Mouse (Mus musculus) MEL (cell line): Measurements from ENCODE around the gene Prickle2. TPM values are rescaled to one million over a fixed set of nuclear protein-coding genes. Genes with fewer than 3 reads are reported as not detected.

Experiments used
- DNase-seq: peaks from one replicate; pipeline ENCODE4 v3.0.0; 2011; ENCODE audit warnings: low read depth, low spot score
- H3K27ac ChIP-seq: 2 replicates; pipeline ENCODE4 v1.5.1; 2012; ENCODE audit warnings: low read depth, mild to moderate bottlenecking, control low read depth, low read length, moderate library complexity; ENCODE audit not compliant: control insufficient read depth
- H3K27me3 ChIP-seq, 2 experiments: fragments of 150-350 bp in 1 of 2; sonication (generic) in 1 of 2; 2 replicates each; pipeline ENCODE4 v1.6.1; 2012; ENCODE audit warnings: low read length in 2 of 2, mild to moderate bottlenecking in 2 of 2, improper control_type of control experiment in 1 of 2, moderate library complexity in 1 of 2; ENCODE audit not compliant: insufficient read depth in 2 of 2, control insufficient read depth in 1 of 2
- H3K36me3 ChIP-seq, 2 experiments: 2 replicates each; pipeline ENCODE4 v1.6.1; 2012 to 2014; ENCODE audit warnings: low read length in 2 of 2, improper control_type of control experiment in 1 of 2, inconsistent platforms in 1 of 2, mild to moderate bottlenecking in 1 of 2; ENCODE audit not compliant: insufficient read depth in 2 of 2, control insufficient read depth in 1 of 2
- H3K4me1 ChIP-seq, 2 experiments: fragments of 150-350 bp in 1 of 2; sonication (generic) in 1 of 2; 2 replicates each; pipeline ENCODE4 v1.6.1; 2012; ENCODE audit warnings: low read length in 2 of 2, improper control_type of control experiment in 1 of 2, mild to moderate bottlenecking in 1 of 2; ENCODE audit not compliant: insufficient read depth in 2 of 2, control insufficient read depth in 1 of 2
- H3K4me3 ChIP-seq, 2 experiments: fragments of 150-350 bp in 1 of 2; sonication (generic) in 1 of 2; 2 replicates each; pipeline ENCODE4 v1.5.1; 2012; ENCODE audit warnings: low read depth in 2 of 2, low read length in 2 of 2, mild to moderate bottlenecking in 2 of 2, moderate library complexity in 2 of 2, control low read depth in 1 of 2, improper control_type of control experiment in 1 of 2; ENCODE audit not compliant: control insufficient read depth in 1 of 2, insufficient read depth in 1 of 2
- H3K79me2 ChIP-seq: 2 replicates; pipeline ENCODE4 v1.6.1; 2012; ENCODE audit warnings: mild to moderate bottlenecking, low read length, moderate library complexity; ENCODE audit not compliant: control insufficient read depth, poor library complexity, insufficient read depth
- H3K9ac ChIP-seq: 2 replicates; pipeline ENCODE4 v1.6.1; 2012; ENCODE audit warnings: low read depth, mild to moderate bottlenecking, control low read depth, low read length, moderate library complexity; ENCODE audit not compliant: control insufficient read depth, poor library complexity, severe bottlenecking
- H3K9me3 ChIP-seq: fragments of 150-350 bp; sonication (generic); replicated peaks from 2 replicates; pipeline ENCODE4 v1.6.1; 2012; ENCODE audit warnings: mild to moderate bottlenecking, low read length, improper control_type of control experiment, moderate library complexity; ENCODE audit not compliant: insufficient read depth
- E2F4 ChIP-seq: IDR thresholded peaks from 2 replicates; pipeline ENCODE4 v1.6.1; 2011; ENCODE audit warnings: low read depth, low read length, improper control_type of control experiment, borderline replicate concordance
- ETS1 ChIP-seq: IDR thresholded peaks from 2 replicates; pipeline ENCODE4 v1.6.1; 2012; ENCODE audit warnings: low read depth, mild to moderate bottlenecking, inconsistent platforms, low read length, improper control_type of control experiment, moderate library complexity
- GABPA ChIP-seq: IDR thresholded peaks from 2 replicates; pipeline ENCODE4 v1.6.1; 2012; ENCODE audit warnings: low read depth, mild to moderate bottlenecking, inconsistent platforms, low read length, improper control_type of control experiment, moderate library complexity
- JUND ChIP-seq: IDR thresholded peaks from 2 replicates; pipeline ENCODE4 v1.6.1; 2011; ENCODE audit warnings: low read depth, mild to moderate bottlenecking, improper control_type of control experiment, low read length
- MAFK ChIP-seq: IDR thresholded peaks from 2 replicates; pipeline ENCODE4 v1.6.1; 2011; ENCODE audit warnings: low read depth, mild to moderate bottlenecking, low read length, improper control_type of control experiment, borderline replicate concordance
- MAZ ChIP-seq: IDR thresholded peaks from 2 replicates; pipeline ENCODE4 v1.6.1; 2012; ENCODE audit warnings: low read depth, mild to moderate bottlenecking, inconsistent platforms, low read length, improper control_type of control experiment
- MYB ChIP-seq: IDR thresholded peaks from 2 replicates; pipeline ENCODE4 v1.6.1; 2011; ENCODE audit warnings: mild to moderate bottlenecking, low read depth, low read length, improper control_type of control experiment
- MYC ChIP-seq: IDR thresholded peaks from 2 replicates; pipeline ENCODE4 v1.6.1; 2011; ENCODE audit warnings: low read depth, mild to moderate bottlenecking, low read length, improper control_type of control experiment, moderate library complexity
- NELFE ChIP-seq: IDR thresholded peaks from 2 replicates; pipeline ENCODE4 v1.6.1; 2011; ENCODE audit warnings: low read depth, low read length, improper control_type of control experiment
- POLR2A ChIP-seq, 2 experiments: IDR thresholded peaks; 2 replicates each; pipeline ENCODE4 v1.6.1; 2011 to 2012; ENCODE audit warnings: low read length in 2 of 2, mild to moderate bottlenecking in 2 of 2, control low read depth in 1 of 2, improper control_type of control experiment in 1 of 2, low read depth in 1 of 2, moderate library complexity in 1 of 2; ENCODE audit not compliant: control insufficient read depth in 1 of 2, insufficient read depth in 1 of 2, poor library complexity in 1 of 2
- POLR2AphosphoS2 ChIP-seq: IDR thresholded peaks from 2 replicates; pipeline ENCODE4 v1.6.1; 2011; ENCODE audit warnings: low read length, improper control_type of control experiment
- RAD21 ChIP-seq: IDR thresholded peaks from 2 replicates; pipeline ENCODE4 v1.6.1; 2011; ENCODE audit warnings: mild to moderate bottlenecking, low read depth, low read length, improper control_type of control experiment
- RCOR1 ChIP-seq: IDR thresholded peaks from 2 replicates; pipeline ENCODE4 v1.6.1; 2012; ENCODE audit warnings: low read depth, mild to moderate bottlenecking, inconsistent platforms, low read length, improper control_type of control experiment
- SMC3 ChIP-seq: IDR thresholded peaks from 2 replicates; pipeline ENCODE4 v1.6.1; 2011; ENCODE audit warnings: low read depth, low read length, improper control_type of control experiment
- TAL1 ChIP-seq: IDR thresholded peaks from 2 replicates; pipeline ENCODE4 v1.6.1; 2012; ENCODE audit warnings: mild to moderate bottlenecking, inconsistent platforms, low read length, moderate library complexity, mixed read lengths
- TBP ChIP-seq: IDR thresholded peaks from 2 replicates; pipeline ENCODE4 v1.8.0; 2011; ENCODE audit warnings: low read depth, low read length, improper control_type of control experiment
- TCF12 ChIP-seq: IDR thresholded peaks from 2 replicates; pipeline ENCODE4 v1.6.1; 2014; ENCODE audit warnings: low read depth, mild to moderate bottlenecking, inconsistent platforms, low read length, improper control_type of control experiment, moderate library complexity
- USF1 ChIP-seq: IDR thresholded peaks from 2 replicates; pipeline ENCODE4 v1.6.1; 2014; ENCODE audit warnings: low read depth, mild to moderate bottlenecking, inconsistent platforms, low read length, improper control_type of control experiment, moderate library complexity
- USF2 ChIP-seq, 2 experiments: IDR thresholded peaks; 2 replicates each; pipeline ENCODE4 v1.6.1; 2011 to 2012; ENCODE audit warnings: improper control_type of control experiment in 2 of 2, low read length in 2 of 2, borderline replicate concordance in 1 of 2, inconsistent platforms in 1 of 2, low read depth in 1 of 2, mild to moderate bottlenecking in 1 of 2; ENCODE audit not compliant: insufficient read depth in 1 of 2
- ZC3H11A ChIP-seq: IDR thresholded peaks from 2 replicates; pipeline ENCODE4 v1.6.1; 2012; ENCODE audit warnings: low read depth, mild to moderate bottlenecking, inconsistent platforms, low read length, improper control_type of control experiment
- ZKSCAN1 ChIP-seq: IDR thresholded peaks from 2 replicates; pipeline ENCODE4 v1.6.1; 2012; ENCODE audit warnings: low read depth, mild to moderate bottlenecking, inconsistent platforms, low read length, improper control_type of control experiment, moderate library complexity
- polyA plus RNA-seq, 2 experiments: library from polyadenylated mRNA; stranded (reverse) in 1 of 2; unstranded in 1 of 2; fragments of >175 nt in 1 of 2; fragments of >200 nt in 1 of 2; gene quantifications; 2 replicates each; pipeline versions ENCODE4 v1.2.1 to v1.2.4; 2012; ENCODE audit warnings: low replicate concordance in 2 of 2, low read depth in 1 of 2; ENCODE audit not compliant: insufficient read length in 2 of 2, insufficient read depth in 1 of 2, missing spikeins in 1 of 2
- total RNA-seq: library from RNA; depleted of rRNA; stranded (reverse); fragments of 300-350 nt; gene quantifications from 2 replicates; pipeline ENCODE4 v1.2.3, GENCODE M21; 2012

Prickle2 gene
- total and polyA plus RNA-seq, 3 experiments = not detected

- Histone ChIP-seq H3K9ac (no peak overlapping the region), H3K27me3 (no peaks in the 10 kb centered on the region), H3K27ac (no peak overlapping the region), H3K4me3 (no peak overlapping the region), H3K9me3 (no peaks in the 10 kb centered on the region), H3K4me1 (no peaks in the 10 kb centered on the region)
- DNase-seq = no peak
- TF ChIP-seq E2F4 (no peak), ZC3H11A (no peak), ETS1 (no peak), JUND (no peak), GABPA (no peak), RAD21 (no peak), USF2 (IDR thresholded peaks at IDR 0.05; ENCODE audit: borderline replicate concordance in 1 of 2, insufficient read depth in 1 of 2, low read depth in 1 of 2, low read length in 2 of 2) (no peak), MYB (no peak), MAZ (no peak), POLR2AphosphoS2 (no peak), MYC (no peak)
- TF ChIP-seq, all 39 proteins: peak for 0
- H3K79me2 ChIP-seq = no peaks in the 10 kb centered on the region
- no peaks in the 10 kb centered on the region for H3K36me3 ChIP-seq
These were observed 75.0 kb downstream of the Prickle2 start for GRCm38 (mm10) chr6:92630991-92631390.

DNA sequence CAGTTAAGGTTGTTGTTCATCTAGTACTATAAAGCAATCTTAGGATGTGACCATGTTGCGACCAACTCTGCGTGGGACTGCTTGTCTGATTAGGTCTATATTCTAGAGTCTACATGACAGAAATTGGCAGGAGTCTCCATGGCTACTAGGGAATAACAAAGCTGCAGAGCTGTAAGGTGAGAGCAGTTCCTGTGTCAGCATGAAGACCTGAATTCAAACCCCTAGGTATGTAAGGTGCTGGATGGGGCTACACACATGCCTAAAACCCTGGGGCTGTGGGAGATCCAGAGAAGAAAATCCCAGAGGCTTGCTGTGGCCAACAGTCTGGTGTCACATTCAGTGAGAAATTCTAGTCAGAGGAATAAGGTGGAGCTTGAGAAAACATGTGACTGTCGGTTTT is 78.2 kb downstream of the Prickle2 start:
- H3K36me3 ChIP-seq = no peaks in the 10 kb centered on the region
- H3K9me3 ChIP-seq = no peaks in the 10 kb centered on the region
- no peak for DNase-seq
- H3K79me2 ChIP-seq = no peaks in the 10 kb centered on the region
- H3K27me3 ChIP-seq = no peaks in the 10 kb centered on the region
- no peak for TF ChIP-seq RCOR1
- no peak for TF ChIP-seq MAZ
- TF ChIP-seq NELFE = no peak
- TF ChIP-seq POLR2AphosphoS2 = no peak
- TF ChIP-seq TBP = no peak
- no peak for TF ChIP-seq TCF12
- TF ChIP-seq TAL1 = no peak
- no peak for TF ChIP-seq SMC3
- TF ChIP-seq MYC = no peak
- TF ChIP-seq POLR2A (IDR thresholded peaks at IDR 0.05; ENCODE audit: control insufficient read depth in 1 of 2, insufficient read depth in 1 of 2, low read depth in 1 of 2, low read length in 2 of 2, poor library complexity in 1 of 2) = no peak
- TF ChIP-seq ZKSCAN1 = no peak
- no peak for TF ChIP-seq MAFK
- no peak for TF ChIP-seq USF1
- no peaks in the 10 kb centered on the region for H3K4me1 ChIP-seq
- no peak overlapping the region for H3K27ac ChIP-seq
- H3K9ac ChIP-seq = no peak overlapping the region
- no peak overlapping the region for H3K4me3 ChIP-seq
